Mouse (Mus musculus) liver, postnatal 0 days (tissue): ENCODE measurements at regions not wholly inside any gene's neighbourhood (a gene's known extent, or its start where the extent isn't known, plus 50 kb on each side); places are given as distances from the start of the nearest gene placed in this dataset.
A peak's percentile ranks its signal among the peaks of the same experiment; 100 is the strongest.

Experiments
- ATAC-seq: fragments of 200-750 bp; cut with Nextera tagmentation; 2 replicates; pipeline ENCODE4 v1.8.0; 2017; ENCODE audit warnings: mild to moderate bottlenecking, moderate library complexity
- DNase-seq: peaks from one replicate; pipeline ENCODE4 v3.0.0-alpha.2; 2016
- H3K27ac ChIP-seq: fragments of 300-500 bp; sonication (generic); 2 replicates; pipeline ENCODE4 v1.5.1; 2014; ENCODE audit warnings: antibody characterized with exemption, moderate library complexity, mild to moderate bottlenecking, low read depth
- H3K27me3 ChIP-seq: fragments of 300-500 bp; sonication (generic); 2 replicates; pipeline ENCODE4 v1.6.1; 2014; ENCODE audit warnings: low read length, control low read depth, mixed read lengths; ENCODE audit not compliant: insufficient read depth
- H3K36me3 ChIP-seq: fragments of 300-500 bp; sonication (generic); replicated peaks from 2 replicates; pipeline ENCODE4 v1.6.1; 2014; ENCODE audit warnings: mild to moderate bottlenecking, control low read depth, low read length, moderate library complexity, mixed read lengths; ENCODE audit not compliant: insufficient read depth
- H3K4me1 ChIP-seq: fragments of 300-500 bp; sonication (generic); 2 replicates; pipeline ENCODE4 v1.6.1; 2014; ENCODE audit warnings: antibody characterized with exemption, mild to moderate bottlenecking, control low read depth; ENCODE audit not compliant: insufficient read depth
- H3K4me2 ChIP-seq: fragments of 300-500 bp; sonication (generic); 2 replicates; pipeline ENCODE4 v1.6.1; 2014; ENCODE audit warnings: low read depth, mild to moderate bottlenecking, low read length, moderate library complexity, mixed read lengths
- H3K4me3 ChIP-seq: fragments of 300-500 bp; sonication (generic); 2 replicates; pipeline ENCODE4 v1.5.1; 2014; ENCODE audit warnings: low read depth, low read length
- H3K9ac ChIP-seq: fragments of 300-500 bp; sonication (generic); replicated peaks from 2 replicates; pipeline ENCODE4 v1.6.1; 2014; ENCODE audit warnings: mild to moderate bottlenecking, moderate library complexity
- H3K9me3 ChIP-seq: fragments of 300-500 bp; sonication (generic); 2 replicates; pipeline ENCODE4 v1.6.1; 2016; ENCODE audit warnings: mild to moderate bottlenecking, control low read depth, low read length, mixed read lengths
- CTCF ChIP-seq: sonication (generic); IDR thresholded peaks from 2 replicates; pipeline ENCODE4 v1.5.1; 2016; ENCODE audit warnings: antibody characterized with exemption, low read depth
- EP300 ChIP-seq: IDR thresholded peaks from 2 replicates; pipeline ENCODE4 v1.6.1; 2016; ENCODE audit warnings: antibody characterized with exemption, low read depth, mild to moderate bottlenecking
- WGBS: fragments of 180-500 bp; shearing (Covaris S2); extraction: QIAGEN DNeasy Blood & Tissue Kit; methylation state at CpG from one replicate; pipeline ENCODE4 v1.1.7; 2014; ENCODE audit not compliant: insufficient replicate concordance; 5-methylcytosine and 5-hydroxymethylcytosine counted together

GRCm38 (mm10) chr3:124501427-124501826 is 75.6 kb upstream of the 1700006A11Rik start:
- ATAC-seq, result no peak
- no peak for DNase-seq
- TF ChIP-seq EP300 (no peak), CTCF (no peak)
- no peaks in the 10 kb centered on the region for H3K36me3 ChIP-seq
- H3K4me3 ChIP-seq, result no peak overlapping the region
- no peaks in the 10 kb centered on the region for H3K4me1 ChIP-seq
- no peaks in the 10 kb centered on the region for H3K9me3 ChIP-seq
- H3K27ac ChIP-seq, result no peak overlapping the region
- no peak overlapping the region for H3K4me2 ChIP-seq
- no peak overlapping the region for H3K9ac ChIP-seq
- no peaks in the 10 kb centered on the region for H3K27me3 ChIP-seq
- 80% methylated on average over 1 of the region's 1 CpGs for WGBS

- TF ChIP-seq CTCF (peak; percentile 22; the same call in 1 of the 2 replicates), EP300 (no peak)
- WGBS, result 66% methylated on average over 4 of the region's 4 CpGs
- Histone ChIP-seq H3K36me3 (no peaks in the 10 kb centered on the region), H3K9me3 (no peaks in the 10 kb centered on the region), H3K4me3 (no peak overlapping the region), H3K9ac (no peak overlapping the region), H3K27me3 (no peaks in the 10 kb centered on the region), H3K27ac (no peak overlapping the region), H3K4me1 (no peaks in the 10 kb centered on the region), H3K4me2 (no peak overlapping the region)
- ATAC-seq, result no peak
- DNase-seq, result no peak
Observed at GRCm38 (mm10) chr3:124496072-124496471, 70.2 kb upstream of the 1700006A11Rik start.
